Mouse (Mus musculus) brain, embryonic 14.5 days (tissue): ENCODE results near the gene Ank2.

Experiments
- CTCF ChIP-seq: fragments of 200-500 bp; IDR thresholded peaks from 2 replicates; pipeline ENCODE4 v1.5.1; 2012; ENCODE audit warnings: inconsistent platforms, mild to moderate bottlenecking, moderate library complexity, borderline replicate concordance; ENCODE audit not compliant: insufficient read depth, insufficient read length; ENCODE audit errors: extremely low read depth
- POLR2A ChIP-seq: fragments of 200-500 bp; IDR thresholded peaks from 2 replicates; pipeline ENCODE4 v1.6.1; 2012; ENCODE audit warnings: mild to moderate bottlenecking, inconsistent platforms, borderline replicate concordance; ENCODE audit not compliant: poor library complexity, insufficient read depth, insufficient read length, severe bottlenecking; ENCODE audit errors: extremely low read depth

DNA sequence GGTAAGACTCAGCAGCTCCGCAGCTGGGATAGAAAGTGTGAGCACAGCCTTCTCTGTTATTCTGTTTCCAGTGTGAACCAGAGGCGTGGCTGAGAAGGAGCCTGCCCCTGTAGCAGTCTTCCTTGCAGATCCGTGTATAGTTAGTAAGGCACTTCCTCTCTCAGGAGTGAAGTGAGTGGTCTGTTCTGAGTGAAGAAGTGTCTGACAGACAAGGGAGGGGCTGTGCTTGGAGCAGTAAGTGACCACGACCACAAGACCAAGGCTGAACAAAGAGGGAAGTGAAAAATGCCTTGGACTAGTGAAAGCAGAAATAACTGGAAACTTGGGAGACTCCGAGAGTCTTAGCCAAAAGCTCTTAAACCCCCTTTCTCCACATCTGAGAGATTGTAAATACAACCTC lies 143.9 kb downstream of the Ank2 start:
- TF ChIP-seq CTCF, result no peak
- no peak for TF ChIP-seq POLR2A
